Mouse (Mus musculus) stomach, postnatal 0 days (tissue): Measurements from ENCODE around the gene Foxl2.

Source experiments
- CTCF ChIP-seq: IDR thresholded peaks from 2 replicates; pipeline ENCODE4 v1.5.1; 2016; ENCODE audit warnings: antibody characterized with exemption, low read depth, mild to moderate bottlenecking, moderate library complexity
- EP300 ChIP-seq: optimal IDR thresholded peaks from 2 replicates; pipeline ENCODE3; 2016; ENCODE audit warnings: antibody characterized with exemption

DNA sequence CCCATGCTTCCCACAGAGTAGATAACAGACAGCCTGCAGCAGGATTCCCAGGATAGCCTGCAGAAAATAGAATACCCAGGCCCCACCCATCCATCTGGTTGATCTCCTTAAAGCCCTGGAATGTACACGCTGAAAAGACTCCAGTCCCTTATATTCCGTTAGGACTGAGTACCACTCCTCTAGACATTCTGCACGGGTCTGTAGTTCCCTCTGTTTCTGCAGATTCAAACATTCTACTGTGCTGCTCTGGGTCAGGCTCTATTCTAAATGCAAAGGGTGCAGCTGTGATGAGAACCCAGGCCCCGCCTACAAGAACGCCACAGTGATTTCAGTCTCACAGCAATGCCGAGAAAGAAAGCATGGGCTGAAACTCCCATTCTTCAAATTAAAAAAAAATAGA, 32.0 kb upstream of the Foxl2 start:
- TF ChIP-seq CTCF (no peak), EP300 (no peak)
